Mouse (Mus musculus): ENCODE results near the gene Rab7. TPM values are rescaled to one million over a fixed set of nuclear protein-coding genes. Genes with fewer than 3 reads are reported as not detected.

Gene Rab7
- total and polyA plus RNA-seq, 3 experiments = 58.6 to 361 (median 68.9) TPM

DNA sequence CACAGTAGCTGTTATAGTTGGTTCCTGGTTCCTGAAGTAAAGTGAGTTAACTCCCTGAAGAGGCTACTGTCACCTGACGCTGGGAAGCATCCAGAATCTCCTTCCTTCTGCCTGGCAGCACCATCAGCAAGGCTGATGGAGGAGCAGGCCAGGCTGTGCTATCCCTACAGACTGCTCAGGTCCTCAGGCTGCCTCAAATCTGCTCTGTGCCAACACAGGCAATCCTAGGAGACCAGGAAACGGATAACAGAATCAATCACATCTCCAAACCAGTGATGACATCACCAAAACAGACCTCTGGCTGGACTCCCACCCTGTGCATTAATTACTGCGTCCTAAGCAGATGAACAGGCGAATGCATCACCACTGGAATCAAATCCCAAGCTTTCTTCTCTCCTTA lies 3.8 kb downstream of the Rab7 start:
- Histone ChIP-seq H3K9ac (ENCODE audit: insufficient read depth, low read depth) (no peak overlapping the region), H3K27ac (ENCODE audit: insufficient read depth, low read depth) (no peak overlapping the region), H3K9me3 (replicated peaks; ENCODE audit: low read length) (no peaks in the 10 kb centered on the region), H3K79me2 (replicated peaks; ENCODE audit: control insufficient read depth, extremely low read depth, insufficient read depth, poor library complexity, severe bottlenecking) (peaks cover 82% of the 10 kb centered on the region), H3K27me3 (replicated peaks) (no peaks in the 10 kb centered on the region), H3K4me2 (ENCODE audit: insufficient read depth, low read depth, poor library complexity, severe bottlenecking) (no peak overlapping the region), H3K36me3 (replicated peaks in 1 of 2; ENCODE audit: control insufficient read depth in 1 of 2, insufficient read depth in 1 of 2, low read length in 1 of 2) (peaks cover 21 to 53% of the 10 kb centered on the region in 2 experiments), H3K4me3 (replicated peaks in 1 of 3; ENCODE audit: low read depth in 2 of 3, low read length in 2 of 3, poor library complexity in 1 of 3) (no peak overlapping the region), H3K4me1 (ENCODE audit: control insufficient read depth in 1 of 2, insufficient read depth in 2 of 2) (peaks cover 14 to 41% of the 10 kb centered on the region in 2 experiments)
- no peak for DNase-seq (ENCODE audit: extremely low read depth)
- dilution Hi-C loops (cut with MboI; ENCODE audit: extremely low pct_ligation_motif_present, extremely low pct_unique_long_range_greater_than_20kb, low sequenced_read_pairs) = no loop called here
- no peak for TF ChIP-seq ELF1 (IDR thresholded peaks at IDR 0.05; ENCODE audit: low read depth, low read length)
- no peak for TF ChIP-seq E2F4 (IDR thresholded peaks at IDR 0.05; ENCODE audit: insufficient replicate concordance, low read depth, low read length)
- TF ChIP-seq ZKSCAN1 (IDR thresholded peaks at IDR 0.05; ENCODE audit: borderline replicate concordance, low read depth, low read length) = no peak
- no peak for TF ChIP-seq MEF2A (IDR thresholded peaks at IDR 0.05; ENCODE audit: borderline replicate concordance, low read depth, low read length)
- TF ChIP-seq KAT2A (IDR thresholded peaks at IDR 0.05; ENCODE audit: insufficient replicate concordance, low read length) = no peak
- TF ChIP-seq HCFC1 (IDR thresholded peaks at IDR 0.05; ENCODE audit: low read depth, low read length) = no peak
- TF ChIP-seq MAFK (IDR thresholded peaks at IDR 0.05; ENCODE audit: insufficient replicate concordance, low read length) = no peak
- TF ChIP-seq CHD2 (IDR thresholded peaks at IDR 0.05; ENCODE audit: low read length) = no peak
- TF ChIP-seq POLR2A (IDR thresholded peaks at IDR 0.05; ENCODE audit: low read depth, low read length) = no peak
- no peak for TF ChIP-seq IRF4 (IDR thresholded peaks at IDR 0.05; ENCODE audit: low read depth, low read length)
- in situ Hi-C loops (cut with MboI; ENCODE audit: low pct_ligation_motif_present, low pct_unique_long_range_greater_than_20kb, low sequenced_read_pairs) = no loop called here

DNA sequence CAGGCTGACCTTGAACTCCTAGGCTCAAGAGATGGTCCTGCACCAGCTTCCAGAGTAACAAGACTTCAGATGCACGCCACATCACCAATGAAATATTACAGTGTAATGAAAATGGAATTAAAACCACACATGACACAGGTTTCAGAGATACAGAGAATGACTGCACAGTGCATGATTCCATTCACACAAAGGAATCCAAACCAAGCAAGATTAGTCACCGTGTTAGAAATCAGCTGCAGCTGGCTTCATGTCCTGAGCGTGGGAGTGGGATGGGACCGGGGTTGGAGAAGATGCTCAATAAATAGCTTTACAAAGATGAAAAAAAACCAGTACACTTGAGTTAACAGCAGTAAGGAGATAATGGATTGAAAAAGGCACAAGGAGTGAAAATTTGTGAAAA lies 5.6 kb downstream of the Rab7 start:
- Histone ChIP-seq H3K4me2 (ENCODE audit: insufficient read depth, low read depth, poor library complexity, severe bottlenecking) (no peak overlapping the region), H3K4me3 (replicated peaks in 1 of 3; ENCODE audit: low read depth in 2 of 3, low read length in 2 of 3, poor library complexity in 1 of 3) (no peak overlapping the region), H3K9ac (ENCODE audit: insufficient read depth, low read depth) (no peak overlapping the region), H3K27me3 (replicated peaks) (no peaks in the 10 kb centered on the region), H3K79me2 (replicated peaks; ENCODE audit: control insufficient read depth, extremely low read depth, insufficient read depth, poor library complexity, severe bottlenecking) (peaks cover 90% of the 10 kb centered on the region), H3K27ac (ENCODE audit: insufficient read depth, low read depth) (no peak overlapping the region), H3K36me3 (replicated peaks in 1 of 2; ENCODE audit: control insufficient read depth in 1 of 2, insufficient read depth in 1 of 2, low read length in 1 of 2) (peaks cover 28 to 68% of the 10 kb centered on the region in 2 experiments), H3K9me3 (replicated peaks; ENCODE audit: low read length) (no peaks in the 10 kb centered on the region), H3K4me1 (ENCODE audit: control insufficient read depth in 1 of 2, insufficient read depth in 2 of 2) (peaks cover 14 to 43% of the 10 kb centered on the region in 2 experiments)
- in situ Hi-C loops (cut with MboI; ENCODE audit: low pct_ligation_motif_present, low pct_unique_long_range_greater_than_20kb, low sequenced_read_pairs) = no loop called here
- TF ChIP-seq UBTF (IDR thresholded peaks at IDR 0.05; ENCODE audit: low read depth, low read length) (no peak), SIN3A (IDR thresholded peaks at IDR 0.05; ENCODE audit: low read length) (no peak), TBP (conservative IDR thresholded peaks at IDR 0.05; ENCODE audit: low read depth, low read length) (no peak), MAX (IDR thresholded peaks at IDR 0.05; ENCODE audit: low read length) (no peak), MAFK (IDR thresholded peaks at IDR 0.05; ENCODE audit: insufficient replicate concordance, low read length) (no peak), MAZ (IDR thresholded peaks at IDR 0.05; ENCODE audit: low read depth, low read length) (no peak), MXI1 (IDR thresholded peaks at IDR 0.05; ENCODE audit: low read depth, low read length) (no peak), JUND (conservative IDR thresholded peaks at IDR 0.05; ENCODE audit: low read depth, low read length) (no peak), KAT2A (IDR thresholded peaks at IDR 0.05; ENCODE audit: insufficient replicate concordance, low read length) (no peak), TCF12 (IDR thresholded peaks at IDR 0.05; ENCODE audit: low read depth, low read length) (no peak), ELF1 (IDR thresholded peaks at IDR 0.05; ENCODE audit: low read depth, low read length) (no peak), JUN (IDR thresholded peaks at IDR 0.05; ENCODE audit: insufficient read depth, low read depth, low read length) (no peak), CTCF (conservative IDR thresholded peaks at IDR 0.05 in 1 of 2, IDR thresholded peaks at IDR 0.05 in 1 of 2; ENCODE audit: low read depth in 2 of 2, low read length in 2 of 2) (no peak), NELFE (IDR thresholded peaks at IDR 0.05; ENCODE audit: low read depth, low read length) (no peak)
- dilution Hi-C loops (cut with MboI; ENCODE audit: extremely low pct_ligation_motif_present, extremely low pct_unique_long_range_greater_than_20kb, low sequenced_read_pairs) = no loop called here
- DNase-seq (ENCODE audit: extremely low read depth) = no peak
